Mouse (Mus musculus) intestine, postnatal 0 days (tissue): ENCODE data around the gene Elovl5. TPM values are rescaled to one million over a fixed set of nuclear protein-coding genes. Genes with fewer than 3 reads are reported as not detected.

ENCODE experiments used
- ATAC-seq: fragments of 200-750 bp; cut with Nextera tagmentation; 2 replicates; pipeline ENCODE4 v1.8.0; 2017; ENCODE audit warnings: mild to moderate bottlenecking, moderate TSS enrichment, moderate library complexity
- H3K27ac ChIP-seq: fragments of 300-500 bp; sonication (generic); 2 replicates; pipeline ENCODE4 v1.5.1; 2014; ENCODE audit warnings: mild to moderate bottlenecking, low read depth, low read length, moderate library complexity
- H3K27me3 ChIP-seq: fragments of 300-500 bp; sonication (generic); replicated peaks from 2 replicates; pipeline ENCODE4 v1.6.1; 2014; ENCODE audit warnings: low read length, mixed read lengths; ENCODE audit not compliant: control insufficient read depth, insufficient read depth
- H3K36me3 ChIP-seq: fragments of 300-500 bp; sonication (generic); 2 replicates; pipeline ENCODE4 v1.6.1; 2014; ENCODE audit warnings: mild to moderate bottlenecking, moderate library complexity; ENCODE audit not compliant: control insufficient read depth, insufficient read depth
- H3K4me1 ChIP-seq: fragments of 300-500 bp; sonication (generic); replicated peaks from 2 replicates; pipeline ENCODE4 v1.6.1; 2014; ENCODE audit warnings: antibody characterized with exemption, low read length, mixed read lengths; ENCODE audit not compliant: control insufficient read depth, insufficient read depth
- H3K4me2 ChIP-seq: fragments of 300-500 bp; sonication (generic); replicated peaks from 2 replicates; pipeline ENCODE4 v1.6.1; 2014; ENCODE audit warnings: low read depth, mild to moderate bottlenecking, moderate library complexity
- H3K4me3 ChIP-seq: fragments of 300-500 bp; sonication (generic); 2 replicates; pipeline ENCODE4 v1.5.1; 2014; ENCODE audit warnings: low read depth, low read length
- H3K9ac ChIP-seq: fragments of 300-500 bp; sonication (generic); 2 replicates; pipeline ENCODE4 v1.6.1; 2014; ENCODE audit warnings: mild to moderate bottlenecking, low read depth, low read length
- H3K9me3 ChIP-seq: fragments of 300-500 bp; sonication (generic); 2 replicates; pipeline ENCODE4 v1.6.1; 2016; ENCODE audit warnings: mixed run types; ENCODE audit not compliant: control insufficient read depth
- CTCF ChIP-seq: sonication (generic); IDR thresholded peaks from 2 replicates; pipeline ENCODE4 v1.5.1; 2016; ENCODE audit warnings: low read depth, mild to moderate bottlenecking, control low read depth, antibody characterized with exemption, moderate library complexity
- WGBS: fragments of 180-500 bp; shearing (Covaris S2); extraction: QIAGEN DNeasy Blood & Tissue Kit; methylation state at CpG from one replicate; pipeline ENCODE4 v1.1.7; 2014; 5-methylcytosine and 5-hydroxymethylcytosine counted together
- polyA plus RNA-seq: library from polyadenylated mRNA; unstranded; fragments of >200 nt; fragmentation: Nextera tagmentation; extraction: Ambion mirVana; gene quantifications from 2 replicates; pipeline ENCODE4 v1.2.1, GENCODE M21; 2015

Gene Elovl5
- polyA plus RNA-seq, 1 experiment from 2014 or later: 32.5 TPM

DNA sequence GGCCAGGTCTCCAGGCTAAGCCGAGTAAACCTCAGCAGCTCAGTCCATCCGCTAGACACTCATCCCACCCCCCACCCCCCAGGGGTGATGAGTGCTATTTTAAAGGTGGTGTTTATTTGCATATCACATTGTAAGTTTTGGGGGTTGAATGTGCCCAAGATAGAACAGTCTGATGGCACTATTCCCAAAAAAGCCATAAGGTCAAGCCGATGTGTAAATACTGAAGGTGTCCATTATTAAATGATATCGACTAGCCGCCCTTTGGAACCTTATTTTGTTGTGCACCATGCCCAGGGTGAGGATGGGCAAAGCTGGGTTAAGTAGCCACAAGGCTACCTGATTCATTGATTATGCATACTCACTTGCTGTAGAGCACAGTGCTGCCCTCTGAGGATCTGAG, 9.7 kb downstream of the Elovl5 start:
- Histone ChIP-seq H3K4me1 (peaks cover 12% of the 10 kb centered on the region; the same call in 1 of the 2 replicates), H3K27me3 (no peaks in the 10 kb centered on the region), H3K9ac (no peak overlapping the region), H3K27ac (no peak overlapping the region), H3K4me2 (no peak overlapping the region), H3K4me3 (no peak overlapping the region), H3K9me3 (no peaks in the 10 kb centered on the region), H3K36me3 (0 out of 2 replicates have a peak, but pooled peaks cover 3% of the 10 kb centered on the region)
- 83% methylated on average over 5 of the region's 5 CpGs for WGBS
- ATAC-seq: no peak
- TF ChIP-seq CTCF: no peak

DNA sequence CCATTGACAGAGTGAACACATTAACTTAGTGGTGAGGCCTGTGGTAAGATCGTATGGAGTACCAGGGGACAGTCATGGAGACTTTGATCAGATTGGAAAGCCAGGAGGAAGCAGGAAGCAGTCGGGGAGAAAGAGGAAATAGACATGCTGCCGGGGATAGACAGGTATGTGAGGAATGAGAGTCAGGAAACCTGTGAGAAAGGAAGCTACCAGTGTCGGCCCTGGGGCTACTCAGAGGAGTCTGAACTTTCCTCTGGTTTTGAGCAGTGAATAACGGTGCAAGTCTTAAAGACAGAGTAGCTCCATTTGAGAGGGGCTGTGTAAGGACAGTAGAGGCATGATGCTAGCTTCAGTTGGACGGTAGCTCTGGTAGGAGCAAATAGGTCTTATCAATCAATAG, 10.3 kb downstream of the Elovl5 start:
- Histone ChIP-seq H3K36me3 (0 out of 2 replicates have a peak, but pooled peaks cover 3% of the 10 kb centered on the region), H3K27ac (no peak overlapping the region), H3K9me3 (no peaks in the 10 kb centered on the region), H3K9ac (no peak overlapping the region), H3K4me1 (peaks cover 12% of the 10 kb centered on the region; the same call in 1 of the 2 replicates), H3K27me3 (no peaks in the 10 kb centered on the region), H3K4me2 (0 out of 2 replicates have a peak overlapping the region, but pooled peaks have one; percentile 17), H3K4me3 (no peak overlapping the region)
- WGBS: 40% methylated on average over 6 of the region's 6 CpGs
- 0 out of 2 replicates have a peak, but pooled peaks have one; percentile 25 for ATAC-seq
- no peak for TF ChIP-seq CTCF

DNA sequence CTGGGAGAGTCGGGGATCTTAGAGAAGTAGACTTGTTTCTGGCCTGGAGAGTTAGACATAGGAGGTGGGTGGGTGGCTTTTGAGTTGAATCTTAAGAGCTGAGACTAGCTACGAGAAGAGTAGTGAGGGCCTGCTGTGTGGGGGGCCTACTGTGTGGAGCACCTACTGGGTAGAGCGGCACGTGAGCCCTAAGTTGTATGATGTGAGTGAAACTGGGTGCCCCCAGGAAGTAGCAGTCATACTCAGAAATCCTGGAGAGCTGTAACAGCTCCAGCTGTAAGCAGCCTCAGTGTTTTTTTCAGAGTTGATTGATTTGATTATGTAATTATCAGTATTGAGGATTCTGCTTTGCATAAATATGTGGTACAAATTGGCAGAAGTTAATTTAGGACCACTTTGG, 11.6 kb downstream of the Elovl5 start:
- ATAC-seq: no peak
- 82% methylated on average over 4 of the region's 4 CpGs for WGBS

DNA sequence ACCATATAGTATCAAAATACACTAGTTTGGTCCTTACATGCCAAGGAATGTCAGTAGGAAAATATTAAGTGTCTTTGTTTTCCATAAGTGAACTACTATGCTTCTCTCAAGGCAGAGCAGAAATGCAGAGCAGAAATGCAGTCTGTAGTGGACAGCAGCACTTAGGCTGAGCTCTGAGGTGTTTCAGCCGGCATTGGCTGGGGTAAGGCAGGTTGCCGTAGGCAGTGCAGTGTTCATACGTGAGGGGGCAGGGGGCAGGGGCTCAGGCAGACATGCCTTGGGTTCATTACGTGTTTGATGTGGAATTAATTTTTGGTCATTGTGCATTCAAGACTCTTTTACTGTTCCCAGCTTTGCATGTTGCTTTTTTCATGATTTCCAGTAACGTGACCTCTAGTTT, 12.1 kb downstream of the Elovl5 start:
- no peak for ATAC-seq
- 88% methylated on average over 5 of the region's 5 CpGs for WGBS
- no peak overlapping the region for H3K4me2 ChIP-seq
- H3K9ac ChIP-seq: no peak overlapping the region
- H3K36me3 ChIP-seq: no peaks in the 10 kb centered on the region
- no peaks in the 10 kb centered on the region for H3K9me3 ChIP-seq
- no peak for TF ChIP-seq CTCF
- H3K4me3 ChIP-seq: no peak overlapping the region
- H3K4me1 ChIP-seq: peaks cover 8% of the 10 kb centered on the region; the same call in 1 of the 2 replicates
- H3K27ac ChIP-seq: no peak overlapping the region
- H3K27me3 ChIP-seq: no peaks in the 10 kb centered on the region

More for the DNA sequence above, 11.6 kb downstream of the Elovl5 start:
- Histone ChIP-seq H3K9me3 (no peaks in the 10 kb centered on the region), H3K4me2 (no peak overlapping the region), H3K9ac (no peak overlapping the region), H3K27me3 (no peaks in the 10 kb centered on the region), H3K4me3 (no peak overlapping the region), H3K27ac (no peak overlapping the region), H3K36me3 (no peaks in the 10 kb centered on the region), H3K4me1 (peaks cover 8% of the 10 kb centered on the region; the same call in 1 of the 2 replicates)
- no peak for TF ChIP-seq CTCF

DNA sequence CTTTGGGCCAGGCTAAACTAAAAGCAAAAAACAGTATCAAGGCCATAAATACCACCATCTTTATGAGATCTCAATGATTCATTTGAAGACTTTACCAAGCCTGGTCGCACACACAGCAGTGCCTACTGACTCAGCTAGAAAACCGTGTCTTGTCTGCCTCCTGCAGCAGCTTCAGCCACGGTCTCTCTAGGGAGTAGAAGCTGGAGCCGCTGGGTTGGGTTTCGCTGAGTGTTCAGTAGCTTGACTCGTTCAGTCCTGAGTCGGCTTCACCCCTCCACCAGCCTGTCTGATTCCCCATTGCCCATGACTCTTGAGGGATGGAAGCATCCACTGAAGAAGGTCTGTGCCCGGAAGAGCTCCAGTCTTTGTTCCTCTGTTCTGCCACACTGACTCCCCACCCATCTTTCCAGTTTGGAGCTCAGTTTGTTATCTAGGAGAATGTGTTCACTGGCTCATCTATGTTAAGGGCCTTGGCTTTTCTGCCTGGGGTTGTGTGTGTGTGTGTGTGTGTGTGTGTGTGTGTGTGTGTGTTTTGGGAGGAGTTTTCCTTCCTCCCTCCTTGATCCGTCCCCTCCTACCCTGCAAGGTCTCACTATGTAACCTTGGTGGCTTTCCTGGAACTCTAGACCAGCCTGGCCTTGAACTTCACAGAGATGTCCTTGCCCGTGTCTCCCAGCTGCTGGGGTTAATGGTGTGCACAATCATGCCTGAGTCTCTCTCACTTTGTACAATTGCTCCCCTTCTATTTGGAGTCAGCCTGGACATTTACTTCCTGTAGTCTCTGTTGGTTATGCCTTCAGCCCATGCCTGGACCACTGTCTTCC, 13.1 kb downstream of the Elovl5 start:
- H3K9me3 ChIP-seq: no peaks in the 10 kb centered on the region
- H3K4me3 ChIP-seq: no peak overlapping the region
- no peaks in the 10 kb centered on the region for H3K36me3 ChIP-seq
- 64% methylated on average over 10 of the region's 10 CpGs for WGBS
- no peak overlapping the region for H3K4me2 ChIP-seq
- peaks cover 8% of the 10 kb centered on the region; the same call in 1 of the 2 replicates for H3K4me1 ChIP-seq
- TF ChIP-seq CTCF: no peak
- no peaks in the 10 kb centered on the region for H3K27me3 ChIP-seq
- H3K27ac ChIP-seq: no peak overlapping the region
- ATAC-seq: no peak
- no peak overlapping the region for H3K9ac ChIP-seq

DNA sequence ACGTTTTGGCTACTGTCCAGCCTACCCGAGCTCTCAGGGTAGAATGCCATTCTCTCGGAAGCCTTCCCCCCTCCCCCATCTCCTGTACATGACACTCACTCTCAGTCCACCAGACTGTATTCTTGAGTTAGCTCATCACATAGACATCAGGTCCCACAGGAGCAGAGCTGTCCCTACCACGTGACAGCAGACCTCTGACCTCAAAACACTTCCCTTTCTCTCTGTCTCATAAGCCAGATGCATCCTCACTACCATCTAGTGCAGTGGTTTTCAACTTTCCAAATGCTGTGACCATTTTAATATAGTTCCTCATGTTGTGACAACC, 13.7 kb downstream of the Elovl5 start:
- Histone ChIP-seq H3K4me2 (no peak overlapping the region), H3K9ac (no peak overlapping the region), H3K27me3 (no peaks in the 10 kb centered on the region), H3K4me3 (no peak overlapping the region), H3K36me3 (no peaks in the 10 kb centered on the region), H3K27ac (no peak overlapping the region), H3K9me3 (no peaks in the 10 kb centered on the region), H3K4me1 (peaks cover 8% of the 10 kb centered on the region; the same call in 1 of the 2 replicates)
- no peak for TF ChIP-seq CTCF
- no peak for ATAC-seq
- 43% methylated on average over 4 of the region's 4 CpGs for WGBS
